Mouse (Mus musculus) adrenal gland, adult (tissue): ENCODE data around the gene Exoc3l4.

Experiments used
- DNase-seq, 2 experiments: peaks; one replicate each; pipeline ENCODE4 v3.0.0; 2022 to 2023; ENCODE audit warnings: low spot score in 1 of 2; ENCODE audit not compliant: inconsistent age in 2 of 2

Gene Exoc3l4

DNA sequence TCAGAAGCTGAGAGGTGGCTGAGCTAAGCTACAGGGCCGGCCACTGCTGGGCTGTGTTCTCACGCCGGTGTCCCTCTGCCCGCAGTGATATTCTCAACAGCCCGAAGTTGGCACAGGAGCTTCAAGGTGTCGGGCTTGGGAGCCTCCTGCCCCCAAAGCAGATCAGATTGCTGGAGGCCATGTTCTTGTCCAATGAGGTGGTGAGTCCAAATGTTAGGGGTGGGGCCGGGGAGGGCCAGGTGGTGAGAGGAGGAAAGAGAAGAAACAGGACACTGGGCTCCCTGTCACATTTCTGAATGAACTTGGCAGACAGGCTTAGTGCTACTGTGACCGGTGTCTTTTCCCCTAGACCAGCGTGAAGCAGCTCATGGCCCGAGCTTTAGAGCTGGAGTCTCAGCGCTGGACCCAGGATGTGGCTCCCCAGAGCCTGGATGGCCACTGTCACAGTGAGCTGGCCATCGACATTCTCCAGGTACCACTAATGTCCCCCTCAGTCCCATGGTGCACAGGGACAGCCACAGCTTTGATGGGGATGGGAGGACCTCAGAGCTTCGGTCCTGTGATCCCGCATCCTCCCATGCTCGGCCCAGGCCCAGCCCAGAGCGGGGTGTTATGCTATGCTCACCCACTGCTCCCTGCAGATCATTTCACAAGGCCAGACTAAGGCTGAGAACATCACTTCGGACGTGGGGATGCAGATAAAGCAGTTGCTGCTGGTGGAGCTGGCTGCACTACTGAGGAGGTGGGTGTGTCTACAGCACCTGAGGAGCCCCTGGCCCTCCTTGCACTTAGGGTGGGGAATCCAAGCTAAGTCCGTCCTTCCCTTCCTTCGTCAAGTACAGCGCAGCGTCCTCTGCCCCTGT is 31.3 kb downstream of the Exoc3l4 start:
- peak in 1 of 2 experiments; percentile 30 for DNase-seq

- DNase-seq = peak; percentile 74 to 86
These were observed 32.3 kb downstream of the Exoc3l4 start for GRCm38 (mm10) chr12:111448931-111449705.

- DNase-seq = peak; percentile 79 to 80
These were observed 33.5 kb downstream of the Exoc3l4 start for GRCm38 (mm10) chr12:111450359-111450758.

GRCm38 (mm10) chr12:111451561-111451960 is 34.7 kb downstream of the Exoc3l4 start:
- DNase-seq = peak in 1 of 2 experiments; percentile 30

GRCm38 (mm10) chr12:111454021-111454420 is 37.2 kb downstream of the Exoc3l4 start:
- DNase-seq = peak in 1 of 2 experiments; percentile 22

GRCm38 (mm10) chr12:111454543-111455280 is 37.9 kb downstream of the Exoc3l4 start:
- DNase-seq = peak in 1 of 2 experiments; percentile 42

DNA sequence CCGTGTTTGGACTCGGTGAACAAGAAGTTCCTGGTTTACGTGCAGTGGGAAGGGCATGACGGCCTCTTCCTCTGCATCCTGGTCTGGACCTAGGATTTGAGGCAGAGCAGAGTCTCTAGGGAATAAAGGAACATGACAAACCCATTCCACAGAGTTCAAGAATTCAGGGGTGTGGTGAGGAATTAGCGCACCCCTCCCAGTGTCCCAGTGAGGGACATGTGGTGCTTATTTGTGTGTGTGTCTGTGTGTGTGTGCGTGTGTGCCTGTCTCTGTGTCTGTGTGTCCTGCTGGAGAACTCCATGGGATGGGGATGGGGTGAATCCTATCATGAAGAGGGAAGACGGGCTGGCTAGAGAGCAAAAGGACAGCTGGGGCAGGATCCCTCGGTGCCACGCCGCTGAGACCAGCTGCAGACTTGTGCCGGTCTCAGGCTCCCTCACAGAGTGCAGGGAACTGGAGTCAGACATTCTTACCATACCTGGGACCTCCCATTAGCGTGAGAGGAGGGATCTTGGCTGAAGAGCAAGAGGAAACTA is 38.6 kb downstream of the Exoc3l4 start:
- peak in 1 of 2 experiments; percentile 38 for DNase-seq

DNA sequence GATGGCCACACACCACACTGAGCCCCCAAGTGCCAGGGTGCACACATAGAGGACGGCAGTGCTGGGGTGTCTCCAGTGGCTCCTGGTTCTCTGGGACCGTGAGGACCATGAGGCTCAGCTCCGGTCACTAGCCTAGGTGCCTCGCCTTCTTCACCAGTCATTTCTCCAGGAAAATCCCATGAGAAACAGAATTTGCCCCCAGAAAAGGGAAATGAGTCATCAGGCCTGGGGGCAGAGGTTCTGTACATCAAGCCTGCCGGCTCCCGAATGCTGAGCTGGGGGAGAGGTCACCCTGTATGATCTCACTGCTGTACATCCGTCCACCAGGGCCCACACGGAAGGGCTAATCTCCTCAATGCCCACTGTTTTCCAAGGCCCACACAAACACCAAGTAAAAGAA is 39.0 kb downstream of the Exoc3l4 start:
- peak in 1 of 2 experiments; percentile 33 for DNase-seq

DNA sequence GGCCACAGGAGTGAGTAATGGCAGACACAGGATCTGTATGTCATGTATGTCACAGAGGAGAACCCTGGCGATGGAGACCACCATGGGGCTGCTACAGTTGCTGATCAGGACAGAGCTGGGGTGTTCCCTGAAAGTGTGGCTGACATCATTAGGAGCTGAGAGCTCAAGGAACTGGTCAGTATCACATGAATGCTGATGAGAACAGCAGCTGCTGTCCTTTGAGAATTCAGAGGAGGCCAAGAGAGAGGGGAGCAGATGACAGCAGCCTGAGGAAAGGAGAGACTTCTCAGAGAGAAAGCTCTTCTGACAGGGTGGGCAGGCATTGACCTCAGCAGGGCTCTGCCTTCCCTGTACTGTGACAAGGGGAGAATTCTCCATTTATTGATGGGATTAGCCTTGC is 40.9 kb downstream of the Exoc3l4 start:
- DNase-seq = no peak

GRCm38 (mm10) chr12:111463570-111463969 is 46.8 kb downstream of the Exoc3l4 start:
- no peak for DNase-seq

GRCm38 (mm10) chr12:111466369-111466768 is 49.6 kb downstream of the Exoc3l4 start:
- no peak for DNase-seq

GRCm38 (mm10) chr12:111468206-111468605 is 51.4 kb downstream of the Exoc3l4 start:
- no peak for DNase-seq

DNA sequence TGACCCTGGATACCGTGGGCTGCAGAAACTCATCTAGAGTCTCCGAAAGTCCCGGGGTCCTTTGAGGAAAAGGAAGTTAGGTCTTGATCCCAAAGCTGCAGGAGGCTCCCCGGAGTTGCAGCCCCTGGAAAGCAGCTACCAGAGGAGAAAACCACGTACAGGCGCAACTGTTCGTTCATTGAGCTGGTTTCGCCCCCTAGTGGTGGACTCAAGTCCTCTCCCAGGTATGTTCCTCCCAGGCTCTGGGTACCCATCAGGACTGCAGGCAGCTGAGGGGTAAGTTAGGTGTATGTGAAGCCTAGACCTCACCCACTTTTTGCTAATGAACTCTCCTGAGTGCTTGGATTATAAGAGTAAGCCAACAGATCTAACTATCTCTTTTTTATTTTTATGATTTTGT is 52.7 kb downstream of the Exoc3l4 start:
- DNase-seq = peak; percentile 69 to 92

GRCm38 (mm10) chr12:111471119-111471518 is 54.3 kb downstream of the Exoc3l4 start:
- no peak for DNase-seq

- DNase-seq = no peak
These were observed 54.9 kb downstream of the Exoc3l4 start for GRCm38 (mm10) chr12:111471721-111472120.

GRCm38 (mm10) chr12:111472886-111473285 is 56.1 kb downstream of the Exoc3l4 start:
- DNase-seq = no peak

GRCm38 (mm10) chr12:111474384-111474783 is 57.6 kb downstream of the Exoc3l4 start:
- DNase-seq = no peak

DNA sequence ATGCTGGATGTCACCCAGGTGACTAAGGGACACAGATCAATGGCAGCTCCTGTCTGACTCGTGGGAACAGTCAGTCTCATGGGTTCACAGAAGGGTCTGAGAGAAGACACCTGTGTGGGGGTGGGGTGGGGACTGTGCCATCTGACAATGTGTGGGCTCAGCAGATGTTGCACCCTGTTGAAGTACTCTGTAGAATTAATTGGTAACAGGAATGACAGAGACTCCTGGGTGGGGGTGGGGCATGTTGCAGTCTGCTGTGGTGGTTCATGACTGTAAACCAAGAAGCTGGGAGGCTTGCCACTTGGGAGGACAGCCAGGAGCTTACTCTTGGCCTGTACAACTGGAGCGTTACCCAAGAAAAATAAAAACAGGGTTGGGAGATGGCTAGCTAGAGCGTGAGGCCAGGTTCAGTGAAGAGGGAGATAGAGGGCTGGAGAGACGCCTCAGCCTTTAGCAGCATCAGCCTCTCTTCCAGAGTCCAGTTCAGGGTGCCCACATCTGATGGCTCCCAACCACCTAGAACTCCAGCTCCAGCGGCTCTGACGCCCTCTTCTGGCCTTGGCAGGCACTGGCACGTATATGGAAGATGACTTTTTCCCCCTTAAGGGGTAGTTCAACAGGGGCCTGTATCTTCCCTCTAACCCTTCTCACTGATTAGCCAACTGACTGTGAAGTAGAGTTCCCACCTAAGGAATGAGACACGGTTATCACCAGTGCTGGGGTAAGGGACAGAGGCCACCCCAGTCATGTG is 58.3 kb downstream of the Exoc3l4 start:
- DNase-seq = peak in 1 of 2 experiments; percentile 73

DNA sequence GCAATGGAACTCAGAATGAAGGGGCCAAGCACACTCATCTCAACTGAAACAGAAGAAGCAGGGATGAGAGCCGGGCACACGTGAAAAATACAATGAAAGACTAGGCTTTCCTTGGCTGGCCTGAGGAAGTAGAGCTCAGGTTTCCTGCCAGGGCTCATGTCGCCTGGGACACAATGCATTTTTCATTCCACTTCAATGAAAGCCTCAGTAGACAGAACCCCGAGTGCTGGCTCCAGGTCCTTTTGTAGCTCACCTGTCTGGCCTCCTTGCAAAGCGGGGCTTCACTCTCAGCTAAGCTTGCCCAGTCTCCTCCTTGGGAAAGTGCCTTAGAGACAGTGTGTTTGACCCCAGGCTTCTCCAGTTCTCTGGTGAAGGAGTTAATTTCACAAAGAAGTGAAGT is 62.1 kb downstream of the Exoc3l4 start:
- no peak for DNase-seq

- peak in 1 of 2 experiments; percentile 76 for DNase-seq
These were observed 63.1 kb downstream of the Exoc3l4 start for GRCm38 (mm10) chr12:111479917-111480316.
